Mouse (Mus musculus): ENCODE measurements around the gene Spopl. TPM values are rescaled to one million over a fixed set of nuclear protein-coding genes. Genes with fewer than 3 reads are reported as not detected.
"Not testable (repeated sequence)": the region's sequence is repeated elsewhere in the genome, so short reads cannot be mapped to it uniquely, and the experiment has no call there.

Spopl gene
- total RNA-seq (2014; fragmentation: Nextera tagmentation), result 28.5 and 34.5 TPM in 2 replicates
- 28.1 and 30.6 TPM in 2 replicates for total RNA-seq (2017)
- polyA plus RNA-seq (2012), result 12.2 and 17.1 TPM in 2 replicates

DNA sequence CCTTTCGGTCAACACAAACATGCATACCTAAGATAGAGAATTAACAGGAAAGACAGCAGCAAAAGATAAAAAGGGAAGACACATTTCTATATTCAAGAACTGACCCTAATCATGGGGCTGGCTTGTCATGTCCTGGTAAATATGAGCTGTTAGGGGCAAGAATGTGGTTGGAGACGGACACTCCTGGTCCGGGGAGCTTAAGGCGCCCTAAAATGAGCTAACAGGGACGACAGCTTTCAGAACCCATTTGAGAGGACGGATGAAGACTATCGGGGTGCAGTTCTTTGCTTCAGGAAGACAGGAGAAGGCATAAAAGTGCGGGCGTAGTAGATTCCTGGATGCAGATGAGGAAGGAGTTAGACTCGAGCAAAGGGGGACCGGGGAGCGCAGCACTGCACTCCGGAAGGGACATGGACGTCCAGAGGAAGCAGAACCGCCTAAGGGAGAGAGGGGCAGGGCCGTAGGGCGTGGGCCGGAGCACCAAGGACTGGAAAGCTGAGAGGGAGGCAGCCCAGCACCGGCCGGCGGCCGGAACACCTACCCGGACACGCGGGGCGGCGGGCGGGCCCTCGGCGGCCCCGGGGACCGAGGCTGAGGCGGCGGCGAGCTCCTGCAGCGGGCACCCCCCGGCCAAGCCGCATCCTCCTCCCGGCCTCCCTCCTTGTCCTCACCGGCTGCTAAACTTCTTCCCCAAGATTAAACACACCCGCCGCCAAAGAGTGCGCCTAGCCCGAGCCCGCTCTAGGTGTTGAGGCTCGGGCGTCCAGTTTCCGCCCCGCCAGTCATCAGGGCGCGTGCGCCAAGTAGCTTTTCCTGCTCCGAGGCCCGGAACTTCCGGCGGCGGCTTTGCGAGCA is at the start of gene Spopl:
Gene Spopl (minus strand): TSS at position 805 of the 855 bp plus-strand sequence.
- Histone ChIP-seq H3K9me3 (replicated peaks) (no peaks in the 10 kb centered on the region), H3K4me3 (ENCODE audit: low read depth, low read length) (peak within 1 kb of the TSS; percentile 90), H3K4me1 (ENCODE audit: insufficient read depth, low read depth, low read length) (peaks cover 14% of the 10 kb centered on the region), H3K27me3 (ENCODE audit: insufficient read depth, low read length) (no peaks in the 10 kb centered on the region), H3K36me3 (replicated peaks) (peaks cover 11% of the 10 kb centered on the region)
- TF ChIP-seq GATA2 (IDR thresholded peaks at IDR 0.05; ENCODE audit: borderline replicate concordance, low read depth, low read length) (no peak), CTCF (IDR thresholded peaks at IDR 0.05; ENCODE audit: low read depth, low read length) (no peak), TAL1 (conservative IDR thresholded peaks at IDR 0.05; ENCODE audit: low read depth, low read length) (no peak)
- ATAC-seq (ENCODE audit: extremely low read depth, insufficient number of reproducible peaks, low FRiP score, poor library complexity, severe bottlenecking), result peak; percentile 81
- peak; percentile 77 for DNase-seq (ENCODE audit: low spot score)

DNA sequence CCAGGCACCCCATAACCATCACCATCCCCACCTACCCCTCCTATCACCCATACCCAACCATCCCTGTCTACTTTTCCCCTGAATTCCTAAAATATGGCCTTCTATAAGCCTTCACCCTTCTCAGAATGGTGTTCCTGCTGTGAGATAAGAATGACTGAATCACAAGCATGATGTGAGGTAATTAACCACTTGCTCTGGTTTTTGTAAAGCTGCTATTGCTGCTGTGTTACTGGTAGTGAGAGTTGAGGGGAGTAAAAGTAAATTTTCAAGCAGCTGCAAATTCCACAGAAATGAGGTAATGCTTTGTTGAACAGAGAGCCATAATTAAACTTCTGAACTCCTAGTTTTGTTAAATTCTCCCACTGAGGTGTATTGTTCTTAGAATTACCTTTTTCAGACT is 48.2 kb upstream of the Spopl start:
- no peak for DNase-seq (ENCODE audit: low spot score)
- H3K9me3 ChIP-seq (replicated peaks), result no peaks in the 10 kb centered on the region
- TF ChIP-seq GATA1 (IDR thresholded peaks at IDR 0.05; ENCODE audit: borderline replicate concordance, low read length) (no peak), GATA2 (IDR thresholded peaks at IDR 0.05; ENCODE audit: borderline replicate concordance, low read depth, low read length) (no peak), POLR2AphosphoS5 (IDR thresholded peaks at IDR 0.05; ENCODE audit: insufficient replicate concordance, low read depth, low read length) (no peak), TAL1 (conservative IDR thresholded peaks at IDR 0.05; ENCODE audit: low read depth, low read length) (no peak), CTCF (IDR thresholded peaks at IDR 0.05; ENCODE audit: low read depth, low read length) (no peak)
- peaks cover 3% of the 10 kb centered on the region; the same call in 1 of the 2 replicates for H3K27me3 ChIP-seq (ENCODE audit: insufficient read depth, low read length)
- no peak for ATAC-seq (ENCODE audit: extremely low read depth, insufficient number of reproducible peaks, low FRiP score, poor library complexity, severe bottlenecking)
- H3K4me3 ChIP-seq (ENCODE audit: low read depth, low read length), result no peak overlapping the region
- no peaks in the 10 kb centered on the region for H3K36me3 ChIP-seq (replicated peaks)
- H3K4me1 ChIP-seq (ENCODE audit: insufficient read depth, low read depth, low read length), result no peaks in the 10 kb centered on the region

DNA sequence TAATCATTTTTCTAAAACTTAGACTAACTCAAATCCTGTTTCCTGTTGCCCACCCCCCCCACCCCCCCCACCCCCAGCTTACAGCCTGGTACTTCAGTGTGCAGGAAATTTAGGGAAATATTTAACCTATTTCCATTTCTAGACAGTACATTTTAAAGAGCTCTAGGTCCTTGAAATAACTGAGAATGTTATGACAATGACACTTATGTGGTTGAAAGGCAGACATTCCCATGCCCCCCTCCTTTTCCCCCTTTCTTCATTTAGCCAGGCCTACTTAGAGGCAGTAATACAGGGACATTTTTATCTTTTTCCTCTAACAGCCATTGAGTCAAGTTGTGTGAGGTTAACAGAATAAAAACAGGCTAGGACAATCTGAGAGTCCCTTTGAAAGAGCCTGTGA is 46.1 kb upstream of the Spopl start:
- Histone ChIP-seq H3K4me1 (ENCODE audit: insufficient read depth, low read depth, low read length) (no peaks in the 10 kb centered on the region), H3K4me3 (ENCODE audit: low read depth, low read length) (no peak overlapping the region), H3K36me3 (replicated peaks) (no peaks in the 10 kb centered on the region), H3K9me3 (replicated peaks) (no peaks in the 10 kb centered on the region), H3K27me3 (ENCODE audit: insufficient read depth, low read length) (0 out of 2 replicates have a peak, but pooled peaks cover 3% of the 10 kb centered on the region)
- no peak for TF ChIP-seq POLR2AphosphoS5 (IDR thresholded peaks at IDR 0.05; ENCODE audit: insufficient replicate concordance, low read depth, low read length)
- no peak for TF ChIP-seq GATA1 (IDR thresholded peaks at IDR 0.05; ENCODE audit: borderline replicate concordance, low read length)
- TF ChIP-seq GATA2 (IDR thresholded peaks at IDR 0.05; ENCODE audit: borderline replicate concordance, low read depth, low read length), result no peak
- TF ChIP-seq TAL1 (conservative IDR thresholded peaks at IDR 0.05; ENCODE audit: low read depth, low read length), result no peak
- no peak for TF ChIP-seq CTCF (IDR thresholded peaks at IDR 0.05; ENCODE audit: low read depth, low read length)
- DNase-seq (ENCODE audit: low spot score) (no peak), ATAC-seq (ENCODE audit: extremely low read depth, insufficient number of reproducible peaks, low FRiP score, poor library complexity, severe bottlenecking) (no peak)

DNA sequence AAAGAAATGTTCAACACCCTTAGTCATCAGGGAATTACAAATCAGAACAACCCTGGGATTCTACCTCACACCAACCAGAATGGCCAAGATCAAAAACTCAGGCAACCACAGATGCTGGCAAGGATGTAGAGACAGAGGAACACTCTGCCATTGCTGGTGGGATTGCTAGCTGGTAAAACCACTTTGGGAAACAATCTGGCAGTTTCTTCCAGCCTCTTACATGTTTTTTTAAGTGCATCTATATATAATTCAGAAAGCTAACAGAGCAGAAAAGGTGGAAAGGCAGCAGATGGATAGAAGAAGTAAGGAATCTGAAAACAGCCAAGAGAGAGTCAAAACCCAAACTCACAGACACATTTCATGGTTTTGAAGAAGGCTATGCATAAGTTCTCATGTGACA is 33.5 kb upstream of the Spopl start:
- no peaks in the 10 kb centered on the region for H3K4me1 ChIP-seq (ENCODE audit: insufficient read depth, low read depth, low read length)
- no peak overlapping the region for H3K4me3 ChIP-seq (ENCODE audit: low read depth, low read length)
- H3K9me3 ChIP-seq (replicated peaks), result no peaks in the 10 kb centered on the region
- no peaks in the 10 kb centered on the region for H3K27me3 ChIP-seq (ENCODE audit: insufficient read depth, low read length)
- DNase-seq (ENCODE audit: low spot score) (no peak), ATAC-seq (ENCODE audit: extremely low read depth, insufficient number of reproducible peaks, low FRiP score, poor library complexity, severe bottlenecking) (no peak)
- TF ChIP-seq TAL1 (conservative IDR thresholded peaks at IDR 0.05; ENCODE audit: low read depth, low read length) (no peak), CTCF (IDR thresholded peaks at IDR 0.05; ENCODE audit: low read depth, low read length) (no peak), GATA2 (IDR thresholded peaks at IDR 0.05; ENCODE audit: borderline replicate concordance, low read depth, low read length) (no peak), POLR2AphosphoS5 (IDR thresholded peaks at IDR 0.05; ENCODE audit: insufficient replicate concordance, low read depth, low read length) (no peak), GATA1 (IDR thresholded peaks at IDR 0.05; ENCODE audit: borderline replicate concordance, low read length) (no peak)
- no peaks in the 10 kb centered on the region for H3K36me3 ChIP-seq (replicated peaks)

DNA sequence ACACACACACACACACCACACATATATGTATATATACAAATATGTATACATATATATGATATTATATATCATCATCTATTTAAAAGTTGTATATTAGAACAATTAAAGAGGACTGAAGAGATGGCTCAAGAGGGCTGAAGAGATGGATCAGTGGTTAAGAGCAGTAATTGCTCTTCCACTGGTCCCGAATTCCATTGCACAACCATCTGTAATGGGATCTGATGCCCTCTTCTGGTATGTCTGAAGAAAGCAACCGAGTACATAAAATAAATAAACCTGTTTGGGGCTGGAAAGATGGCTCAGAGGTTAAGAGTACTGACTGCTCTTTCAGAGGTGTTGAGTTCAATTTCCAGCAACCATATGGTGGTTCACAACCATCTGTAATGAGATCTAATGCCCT is 16.9 kb upstream of the Spopl start:
- no peak for TF ChIP-seq CTCF (IDR thresholded peaks at IDR 0.05; ENCODE audit: low read depth, low read length)
- TF ChIP-seq GATA2 (IDR thresholded peaks at IDR 0.05; ENCODE audit: borderline replicate concordance, low read depth, low read length), result no peak
- TF ChIP-seq POLR2AphosphoS5 (IDR thresholded peaks at IDR 0.05; ENCODE audit: insufficient replicate concordance, low read depth, low read length), result no peak
- no peak for TF ChIP-seq GATA1 (IDR thresholded peaks at IDR 0.05; ENCODE audit: borderline replicate concordance, low read length)
- no peak for DNase-seq (ENCODE audit: low spot score)
- H3K36me3 ChIP-seq (replicated peaks), result no peaks in the 10 kb centered on the region
- no peaks in the 10 kb centered on the region for H3K9me3 ChIP-seq (replicated peaks)
- no peaks in the 10 kb centered on the region for H3K4me1 ChIP-seq (ENCODE audit: insufficient read depth, low read depth, low read length)
- H3K27me3 ChIP-seq (ENCODE audit: insufficient read depth, low read length), result no peaks in the 10 kb centered on the region; the same call in 1 of the 2 replicates
- no peak overlapping the region for H3K4me3 ChIP-seq (ENCODE audit: low read depth, low read length)
- no peak for ATAC-seq (ENCODE audit: extremely low read depth, insufficient number of reproducible peaks, low FRiP score, poor library complexity, severe bottlenecking)

DNA sequence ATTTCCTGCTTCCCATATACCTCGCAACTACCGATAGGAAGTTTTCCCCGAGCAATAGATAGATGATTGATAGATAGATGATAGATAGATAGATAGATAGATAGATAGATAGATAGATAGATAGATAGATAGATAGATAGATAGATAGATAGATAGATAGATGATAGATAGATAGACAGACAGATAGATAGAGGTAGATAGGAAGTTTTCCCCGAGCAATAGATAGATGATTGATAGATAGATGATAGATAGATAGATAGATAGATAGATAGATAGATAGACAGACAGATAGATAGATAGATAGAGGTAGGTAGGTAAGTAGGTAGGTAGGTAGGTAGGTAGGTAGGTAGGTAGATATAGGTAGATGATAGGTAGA is 239 bp upstream of the Spopl start:
- not testable (repeated sequence) for DNase-seq (ENCODE audit: low spot score); ATAC-seq (ENCODE audit: extremely low read depth, insufficient number of reproducible peaks, low FRiP score, poor library complexity, severe bottlenecking)

More for the DNA sequence above, 239 bp upstream of the Spopl start:
- H3K27me3 ChIP-seq (ENCODE audit: insufficient read depth, low read length); H3K9me3 ChIP-seq (replicated peaks): not testable (repeated sequence)
- H3K4me1 ChIP-seq (ENCODE audit: insufficient read depth, low read depth, low read length), result peaks cover 14% of the 10 kb centered on the region
- peaks cover 11% of the 10 kb centered on the region for H3K36me3 ChIP-seq (replicated peaks)
- peak overlapping the region; percentile 90 for H3K4me3 ChIP-seq (ENCODE audit: low read depth, low read length)
